Mouse (Mus musculus): ENCODE measurements at regions not wholly inside any gene's neighbourhood (a gene's known extent, or its start where the extent isn't known, plus 50 kb on each side); places are given as distances from the start of the nearest gene placed in this dataset.

DNA sequence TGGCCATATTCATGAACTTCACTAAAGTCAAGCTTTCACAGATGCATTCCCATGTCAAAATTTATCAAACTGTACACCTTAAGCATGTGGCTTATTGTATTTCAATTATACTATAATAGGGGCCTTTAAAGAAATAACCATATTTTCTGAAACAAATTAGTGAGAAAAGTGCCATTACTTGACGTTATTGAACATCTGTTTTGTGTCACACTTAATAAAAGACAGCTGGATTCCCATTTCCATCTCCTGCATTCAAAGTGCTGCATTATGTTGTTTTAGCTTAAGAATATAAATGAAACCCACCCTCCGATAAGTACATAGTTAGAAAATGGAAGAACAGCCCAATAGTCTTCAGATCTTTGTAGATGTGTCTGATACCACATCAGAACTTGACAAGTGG is 150.2 kb downstream of the Usp46 start:
- Histone ChIP-seq H3K4me3 (replicated peaks; ENCODE audit: low read length) (no peak overlapping the region), H3K9ac (ENCODE audit: low read length) (no peak overlapping the region), H3K36me3 (ENCODE audit: control insufficient read depth, insufficient read depth, low read length) (no peaks in the 10 kb centered on the region), H3K27me3 (ENCODE audit: control insufficient read depth, insufficient read depth, low read length) (no peaks in the 10 kb centered on the region), H3K4me1 (ENCODE audit: control insufficient read depth, insufficient read depth, low read length) (no peaks in the 10 kb centered on the region), H3K27ac (ENCODE audit: low read length) (no peak overlapping the region), H3K9me3 (replicated peaks; ENCODE audit: control insufficient read depth, low read length) (no peaks in the 10 kb centered on the region), H3K4me2 (ENCODE audit: low read depth, low read length) (no peak overlapping the region)
- no peak for ATAC-seq (ENCODE audit: insufficient read depth, low FRiP score)
- 56% methylated on average over 2 of the region's 2 CpGs for WGBS

DNA sequence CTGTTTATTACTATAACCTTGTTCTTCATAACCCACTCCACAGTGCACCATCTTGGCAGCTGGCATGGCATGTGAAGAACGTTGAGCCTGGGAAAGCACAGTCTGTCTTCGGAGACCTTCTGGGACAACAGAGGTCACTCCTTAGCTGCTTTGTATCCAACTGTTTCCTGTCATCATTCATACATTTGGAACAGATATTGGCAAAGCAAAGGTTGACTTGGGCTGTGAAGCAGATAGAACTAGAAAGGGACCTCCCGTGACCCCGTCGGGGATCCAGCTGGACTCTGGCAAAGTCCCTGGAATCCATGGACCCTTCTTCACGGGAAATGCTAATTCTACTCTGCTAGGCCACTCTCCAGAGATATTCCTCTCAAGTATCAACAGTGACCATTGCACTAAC is 148.3 kb downstream of the Usp46 start:
- Histone ChIP-seq H3K36me3 (ENCODE audit: control insufficient read depth, insufficient read depth, low read length) (no peaks in the 10 kb centered on the region), H3K4me3 (replicated peaks; ENCODE audit: low read length) (no peak overlapping the region), H3K4me1 (ENCODE audit: control insufficient read depth, insufficient read depth, low read length) (no peaks in the 10 kb centered on the region), H3K27me3 (ENCODE audit: control insufficient read depth, insufficient read depth, low read length) (no peaks in the 10 kb centered on the region), H3K4me2 (ENCODE audit: low read depth, low read length) (no peak overlapping the region), H3K9me3 (replicated peaks; ENCODE audit: control insufficient read depth, low read length) (no peaks in the 10 kb centered on the region), H3K27ac (ENCODE audit: low read length) (no peak overlapping the region), H3K9ac (ENCODE audit: low read length) (no peak overlapping the region)
- no peak for ATAC-seq (ENCODE audit: insufficient read depth, low FRiP score)
- WGBS, result 79% methylated on average over 6 of the region's 6 CpGs

DNA sequence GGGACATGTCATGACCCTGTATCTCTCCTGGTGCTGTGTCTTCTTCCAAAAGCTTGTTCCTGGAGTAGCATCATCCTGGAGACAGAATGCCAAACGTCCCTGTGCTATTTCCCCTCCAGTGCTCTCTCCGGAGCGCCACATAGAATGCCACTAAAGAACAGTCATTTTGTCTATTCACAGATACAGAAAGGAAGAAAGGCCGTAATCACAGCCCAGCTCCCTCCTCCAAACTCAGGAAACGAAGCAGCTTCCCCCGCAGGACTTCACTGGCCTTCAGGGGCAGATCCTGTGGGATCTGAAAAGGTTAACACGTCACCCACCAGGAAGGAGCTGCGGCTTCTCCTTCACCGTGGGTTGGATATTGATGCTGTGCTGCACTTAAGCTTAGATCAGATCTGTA is 140.7 kb downstream of the Usp46 start:
- H3K4me1 ChIP-seq (ENCODE audit: control insufficient read depth, insufficient read depth, low read length), result no peaks in the 10 kb centered on the region
- WGBS, result 73% methylated on average over 9 of the region's 9 CpGs
- H3K4me2 ChIP-seq (ENCODE audit: low read depth, low read length), result no peak overlapping the region
- no peak for ATAC-seq (ENCODE audit: insufficient read depth, low FRiP score)
- no peak overlapping the region for H3K4me3 ChIP-seq (replicated peaks; ENCODE audit: low read length)
- no peaks in the 10 kb centered on the region for H3K27me3 ChIP-seq (ENCODE audit: control insufficient read depth, insufficient read depth, low read length)
- H3K36me3 ChIP-seq (ENCODE audit: control insufficient read depth, insufficient read depth, low read length), result no peaks in the 10 kb centered on the region
- no peak overlapping the region for H3K27ac ChIP-seq (ENCODE audit: low read length)
- no peak overlapping the region for H3K9ac ChIP-seq (ENCODE audit: low read length)
- H3K9me3 ChIP-seq (replicated peaks; ENCODE audit: control insufficient read depth, low read length), result no peaks in the 10 kb centered on the region

- no peak overlapping the region for H3K4me2 ChIP-seq (ENCODE audit: low read depth, low read length)
- no peaks in the 10 kb centered on the region for H3K9me3 ChIP-seq (replicated peaks; ENCODE audit: control insufficient read depth, low read length)
- no peaks in the 10 kb centered on the region for H3K27me3 ChIP-seq (ENCODE audit: control insufficient read depth, insufficient read depth, low read length)
- ATAC-seq (ENCODE audit: insufficient read depth, low FRiP score), result no peak
- no peaks in the 10 kb centered on the region for H3K4me1 ChIP-seq (ENCODE audit: control insufficient read depth, insufficient read depth, low read length)
- no peaks in the 10 kb centered on the region for H3K36me3 ChIP-seq (ENCODE audit: control insufficient read depth, insufficient read depth, low read length)
- H3K9ac ChIP-seq (ENCODE audit: low read length), result no peak overlapping the region
- H3K27ac ChIP-seq (ENCODE audit: low read length), result no peak overlapping the region
- no peak overlapping the region for H3K4me3 ChIP-seq (replicated peaks; ENCODE audit: low read length)
- 49% methylated on average over 10 of the region's 10 CpGs for WGBS
These were observed 139.5 kb downstream of the Usp46 start for GRCm38 (mm10) chr5:73928691-73929090.

DNA sequence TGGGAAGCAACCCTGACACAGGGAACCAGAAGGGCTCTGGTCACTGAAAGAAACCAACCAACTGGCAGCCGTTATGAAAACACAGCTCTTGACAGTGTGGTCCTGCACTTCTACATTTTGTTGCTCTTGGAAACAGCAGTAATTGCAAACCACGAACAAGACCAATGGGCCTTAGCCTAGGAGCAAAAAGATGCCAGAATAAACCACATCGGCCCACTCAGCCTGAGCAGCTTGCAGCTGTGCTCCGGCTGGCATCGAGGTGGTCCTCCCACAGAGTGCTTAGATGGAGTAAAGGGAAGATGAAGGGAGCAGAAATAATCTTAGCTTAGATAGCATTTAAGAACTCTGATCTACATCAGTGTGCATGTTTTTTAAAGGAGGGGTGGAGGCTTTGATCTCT is 138.0 kb downstream of the Usp46 start:
- no peak overlapping the region for H3K4me2 ChIP-seq (ENCODE audit: low read depth, low read length)
- ATAC-seq (ENCODE audit: insufficient read depth, low FRiP score), result no peak
- no peak overlapping the region for H3K27ac ChIP-seq (ENCODE audit: low read length)
- H3K27me3 ChIP-seq (ENCODE audit: control insufficient read depth, insufficient read depth, low read length), result no peaks in the 10 kb centered on the region
- H3K4me1 ChIP-seq (ENCODE audit: control insufficient read depth, insufficient read depth, low read length), result no peaks in the 10 kb centered on the region
- WGBS, result 73% methylated on average over 5 of the region's 5 CpGs
- H3K36me3 ChIP-seq (ENCODE audit: control insufficient read depth, insufficient read depth, low read length), result no peaks in the 10 kb centered on the region
- no peak overlapping the region for H3K9ac ChIP-seq (ENCODE audit: low read length)
- H3K9me3 ChIP-seq (replicated peaks; ENCODE audit: control insufficient read depth, low read length), result no peaks in the 10 kb centered on the region
- no peak overlapping the region for H3K4me3 ChIP-seq (replicated peaks; ENCODE audit: low read length)

DNA sequence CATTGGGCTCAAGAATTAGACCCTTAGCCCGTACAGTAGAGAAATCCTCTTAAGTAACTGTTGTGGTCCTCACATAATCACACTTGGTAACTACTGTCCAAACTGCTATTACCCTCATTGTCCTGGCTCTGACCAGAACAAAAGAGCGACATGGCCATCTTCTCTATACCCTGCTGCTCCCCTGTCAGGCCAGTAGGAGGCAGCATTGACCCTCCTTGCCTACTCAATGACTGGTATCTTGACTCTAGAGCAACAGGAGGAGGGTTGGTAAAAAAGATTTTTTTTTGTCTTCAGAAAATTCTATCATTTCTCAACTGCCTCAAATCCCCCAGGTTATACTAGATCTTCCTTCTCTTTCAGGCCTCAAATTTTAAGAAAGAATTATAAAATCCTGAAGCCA is 130.4 kb downstream of the Usp46 start:
- no peak overlapping the region for H3K4me2 ChIP-seq (ENCODE audit: low read depth, low read length)
- no peaks in the 10 kb centered on the region for H3K27me3 ChIP-seq (ENCODE audit: control insufficient read depth, insufficient read depth, low read length)
- 63% methylated on average over 2 of the region's 2 CpGs for WGBS
- H3K4me1 ChIP-seq (ENCODE audit: control insufficient read depth, insufficient read depth, low read length), result no peaks in the 10 kb centered on the region
- H3K9me3 ChIP-seq (replicated peaks; ENCODE audit: control insufficient read depth, low read length), result no peaks in the 10 kb centered on the region
- no peak overlapping the region for H3K9ac ChIP-seq (ENCODE audit: low read length)
- H3K36me3 ChIP-seq (ENCODE audit: control insufficient read depth, insufficient read depth, low read length), result no peaks in the 10 kb centered on the region
- H3K27ac ChIP-seq (ENCODE audit: low read length), result no peak overlapping the region
- H3K4me3 ChIP-seq (replicated peaks; ENCODE audit: low read length), result no peak overlapping the region
- ATAC-seq (ENCODE audit: insufficient read depth, low FRiP score), result no peak

DNA sequence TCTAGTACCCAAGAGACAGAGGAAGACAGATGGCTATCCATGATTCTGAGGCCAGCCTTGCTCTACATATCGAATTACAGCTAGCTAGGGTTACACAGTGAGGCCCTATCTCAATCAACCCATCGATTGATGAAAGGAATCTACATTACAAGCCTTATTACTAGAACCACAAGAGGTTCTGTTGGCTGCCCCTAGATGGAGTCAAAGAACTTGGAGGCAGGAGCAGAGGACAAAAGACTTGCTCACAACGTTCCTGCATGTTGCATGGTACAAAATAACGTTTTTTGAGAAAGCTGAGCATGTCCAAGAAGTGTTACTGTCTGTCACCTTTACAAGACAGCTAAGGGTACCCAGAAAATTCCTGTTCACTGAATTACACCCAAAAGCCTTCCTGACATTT is 129.8 kb downstream of the Usp46 start:
- H3K9ac ChIP-seq (ENCODE audit: low read length), result no peak overlapping the region
- H3K4me3 ChIP-seq (replicated peaks; ENCODE audit: low read length), result no peak overlapping the region
- no peaks in the 10 kb centered on the region for H3K4me1 ChIP-seq (ENCODE audit: control insufficient read depth, insufficient read depth, low read length)
- H3K4me2 ChIP-seq (ENCODE audit: low read depth, low read length), result no peak overlapping the region
- 38% methylated on average over 4 of the region's 4 CpGs for WGBS
- H3K36me3 ChIP-seq (ENCODE audit: control insufficient read depth, insufficient read depth, low read length), result no peaks in the 10 kb centered on the region
- no peak overlapping the region for H3K27ac ChIP-seq (ENCODE audit: low read length)
- no peaks in the 10 kb centered on the region for H3K9me3 ChIP-seq (replicated peaks; ENCODE audit: control insufficient read depth, low read length)
- ATAC-seq (ENCODE audit: insufficient read depth, low FRiP score), result no peak
- H3K27me3 ChIP-seq (ENCODE audit: control insufficient read depth, insufficient read depth, low read length), result no peaks in the 10 kb centered on the region

DNA sequence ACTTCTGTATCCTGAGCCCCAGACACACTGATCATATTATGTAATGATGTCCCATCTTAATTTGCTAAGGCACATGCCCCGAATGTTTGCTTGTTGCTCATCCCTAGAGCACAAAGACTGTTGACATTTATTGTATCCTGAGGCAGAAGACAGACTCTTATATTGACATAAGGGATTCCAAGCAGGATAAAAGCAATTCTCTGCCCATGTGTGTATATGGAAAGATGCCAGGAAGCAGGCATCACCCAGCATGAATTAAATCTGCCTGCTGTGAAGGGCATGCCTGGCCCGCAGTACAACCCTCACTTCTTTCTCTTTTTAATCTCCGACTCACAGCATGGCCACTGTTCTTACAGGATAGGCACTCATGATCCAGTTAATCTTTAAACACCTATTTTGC is 125.3 kb downstream of the Usp46 start:
- Histone ChIP-seq H3K27me3 (ENCODE audit: control insufficient read depth, insufficient read depth, low read length) (no peaks in the 10 kb centered on the region), H3K4me1 (ENCODE audit: control insufficient read depth, insufficient read depth, low read length) (no peaks in the 10 kb centered on the region), H3K4me3 (replicated peaks; ENCODE audit: low read length) (no peak overlapping the region), H3K9ac (ENCODE audit: low read length) (no peak overlapping the region), H3K9me3 (replicated peaks; ENCODE audit: control insufficient read depth, low read length) (no peaks in the 10 kb centered on the region), H3K4me2 (ENCODE audit: low read depth, low read length) (no peak overlapping the region), H3K27ac (ENCODE audit: low read length) (no peak overlapping the region), H3K36me3 (ENCODE audit: control insufficient read depth, insufficient read depth, low read length) (no peaks in the 10 kb centered on the region)
- ATAC-seq (ENCODE audit: insufficient read depth, low FRiP score), result no peak
- 52% methylated on average over 3 of the region's 3 CpGs for WGBS

DNA sequence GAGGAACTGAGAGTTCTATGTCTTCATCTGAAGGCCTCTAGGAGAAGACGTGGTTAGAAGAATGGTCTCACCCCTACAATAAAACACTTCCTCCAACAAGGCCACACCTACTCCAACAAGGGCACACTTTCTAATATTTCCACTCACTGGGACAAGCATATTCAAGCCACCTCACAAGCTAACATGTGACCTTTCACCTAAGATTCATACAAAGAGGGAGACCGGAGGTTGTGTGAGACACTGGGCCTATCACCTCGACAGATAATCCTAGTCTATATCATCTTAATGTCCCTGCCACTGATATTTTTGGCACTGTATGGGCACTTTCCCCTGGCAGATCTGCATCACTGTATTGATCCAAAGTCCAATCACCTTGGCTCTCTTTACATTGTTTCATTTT is 122.6 kb downstream of the Usp46 start:
- WGBS, result 85% methylated on average over 3 of the region's 3 CpGs
- ATAC-seq (ENCODE audit: insufficient read depth, low FRiP score), result no peak
- Histone ChIP-seq H3K9me3 (replicated peaks; ENCODE audit: control insufficient read depth, low read length) (no peaks in the 10 kb centered on the region), H3K4me2 (ENCODE audit: low read depth, low read length) (no peak overlapping the region), H3K9ac (ENCODE audit: low read length) (no peak overlapping the region), H3K36me3 (ENCODE audit: control insufficient read depth, insufficient read depth, low read length) (no peaks in the 10 kb centered on the region), H3K4me3 (replicated peaks; ENCODE audit: low read length) (no peak overlapping the region), H3K27ac (ENCODE audit: low read length) (no peak overlapping the region), H3K4me1 (ENCODE audit: control insufficient read depth, insufficient read depth, low read length) (no peaks in the 10 kb centered on the region), H3K27me3 (ENCODE audit: control insufficient read depth, insufficient read depth, low read length) (no peaks in the 10 kb centered on the region)

GRCm38 (mm10) chr5:73946164-73946563 is 122.1 kb downstream of the Usp46 start:
- no peaks in the 10 kb centered on the region for H3K36me3 ChIP-seq (ENCODE audit: control insufficient read depth, insufficient read depth, low read length)
- H3K4me1 ChIP-seq (ENCODE audit: control insufficient read depth, insufficient read depth, low read length), result no peaks in the 10 kb centered on the region
- H3K4me2 ChIP-seq (ENCODE audit: low read depth, low read length), result no peak overlapping the region
- WGBS, result 86% methylated on average over 6 of the region's 6 CpGs
- H3K27me3 ChIP-seq (ENCODE audit: control insufficient read depth, insufficient read depth, low read length), result no peaks in the 10 kb centered on the region
- H3K4me3 ChIP-seq (replicated peaks; ENCODE audit: low read length), result no peak overlapping the region
- ATAC-seq (ENCODE audit: insufficient read depth, low FRiP score), result no peak
- no peaks in the 10 kb centered on the region for H3K9me3 ChIP-seq (replicated peaks; ENCODE audit: control insufficient read depth, low read length)
- H3K9ac ChIP-seq (ENCODE audit: low read length), result no peak overlapping the region
- H3K27ac ChIP-seq (ENCODE audit: low read length), result no peak overlapping the region
